Mouse (Mus musculus) C2C12 (cell line): ENCODE measurements at regions not wholly inside any gene's neighbourhood (a gene's known extent, or its start where the extent isn't known, plus 50 kb on each side); places are given as distances from the start of the nearest gene placed in this dataset.

Experiments used
- H3K27me3 ChIP-seq: one replicate; pipeline ENCODE4 v1.6.1; 2011; ENCODE audit not compliant: control insufficient read depth, insufficient read depth, insufficient read length
- H3K36me3 ChIP-seq: one replicate; pipeline ENCODE4 v1.6.1; 2011; ENCODE audit not compliant: control insufficient read depth, insufficient read depth
- H3K4me3 ChIP-seq: one replicate; pipeline ENCODE4 v1.5.1; 2011; ENCODE audit warnings: mild to moderate bottlenecking, control low read depth; ENCODE audit not compliant: poor library complexity, insufficient read depth, severe bottlenecking
- H3K79me2 ChIP-seq: one replicate; pipeline ENCODE4 v1.6.1; 2011; ENCODE audit not compliant: control insufficient read depth, insufficient read depth
- H3K79me3 ChIP-seq: one replicate; pipeline ENCODE4 v1.6.1; 2011; ENCODE audit warnings: low read depth, control low read depth
- H3ac ChIP-seq: one replicate; pipeline ENCODE3; 2011; ENCODE audit warnings: low read depth; ENCODE audit not compliant: control insufficient read depth, insufficient read length
- CEBPB ChIP-seq: IDR thresholded peaks from one replicate; pipeline ENCODE4 v1.6.1; 2011; ENCODE audit warnings: low read depth, mild to moderate bottlenecking, control low read depth, moderate library complexity
- CTCF ChIP-seq: IDR thresholded peaks from one replicate; pipeline ENCODE4 v1.5.1; 2011; ENCODE audit not compliant: control insufficient read depth, insufficient read depth, insufficient read length
- FOSL1 ChIP-seq: IDR thresholded peaks from one replicate; pipeline ENCODE4 v1.8.0; 2011; ENCODE audit warnings: mild to moderate bottlenecking, low read length; ENCODE audit not compliant: poor library complexity, insufficient read depth, severe bottlenecking
- MAX ChIP-seq: IDR thresholded peaks from one replicate; pipeline ENCODE4 v1.6.1; 2011; ENCODE audit warnings: mild to moderate bottlenecking, control low read depth
- MYOD1 ChIP-seq: IDR thresholded peaks from one replicate; pipeline ENCODE4 v1.6.1; 2011; ENCODE audit warnings: low read depth; ENCODE audit not compliant: control insufficient read depth, insufficient read length
- MYOG ChIP-seq: IDR thresholded peaks from one replicate; pipeline ENCODE4 v1.6.1; 2011; ENCODE audit not compliant: control insufficient read depth, insufficient read length; ENCODE audit errors: extremely low read depth
- USF1 ChIP-seq: IDR thresholded peaks from one replicate; pipeline ENCODE4 v1.6.1; 2011; ENCODE audit warnings: low read depth, mild to moderate bottlenecking, control low read depth, moderate library complexity

DNA sequence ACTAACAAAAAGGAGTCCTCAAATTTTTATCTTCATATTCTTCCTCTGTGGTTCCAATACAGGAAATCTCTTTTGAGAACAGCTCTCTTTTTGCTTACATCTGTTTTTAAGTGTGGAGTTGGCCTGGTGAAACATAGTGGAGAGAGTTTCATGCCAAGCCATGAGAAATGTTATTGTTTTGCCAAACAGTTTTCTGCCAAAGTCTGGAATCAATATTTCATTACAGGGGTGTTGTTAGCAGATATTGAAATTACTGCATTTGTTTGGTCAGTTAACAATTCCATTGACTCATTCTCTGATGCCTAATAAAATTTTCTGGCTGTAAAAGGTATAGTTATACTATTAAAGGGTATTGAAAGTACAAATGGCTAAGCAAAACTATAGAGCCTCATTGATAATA, 1285.2 kb upstream of the Gm7489 start:
- Histone ChIP-seq H3K36me3 (no peaks in the 10 kb centered on the region), H3ac (no peak overlapping the region), H3K79me3 (no peaks in the 10 kb centered on the region), H3K4me3 (no peak overlapping the region), H3K27me3 (no peaks in the 10 kb centered on the region), H3K79me2 (no peaks in the 10 kb centered on the region)
- TF ChIP-seq MAX, result no peak
- no peak for TF ChIP-seq MYOG
- no peak for TF ChIP-seq CTCF
- no peak for TF ChIP-seq USF1
- TF ChIP-seq FOSL1, result no peak

DNA sequence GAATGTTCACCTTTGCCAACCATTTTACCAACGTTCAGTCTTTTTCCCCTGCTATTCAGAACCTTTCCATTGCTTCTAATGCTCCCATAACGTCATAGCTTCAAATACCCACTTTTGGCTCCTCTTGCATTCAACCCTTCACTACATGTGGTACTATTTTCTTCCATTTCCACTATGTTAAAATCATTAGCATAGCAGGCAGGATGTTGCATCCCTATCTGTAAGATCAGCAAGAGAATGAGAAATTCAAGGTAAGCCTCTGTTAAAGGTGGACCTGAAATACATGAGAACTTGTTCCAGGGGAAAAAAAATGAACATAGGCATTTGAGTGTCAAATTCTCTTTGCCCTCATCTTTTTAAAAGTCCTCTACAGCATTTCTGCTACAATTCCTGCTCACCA, 1284.7 kb upstream of the Gm7489 start:
- Histone ChIP-seq H3K79me3 (no peaks in the 10 kb centered on the region), H3ac (no peak overlapping the region), H3K79me2 (no peaks in the 10 kb centered on the region), H3K27me3 (no peaks in the 10 kb centered on the region), H3K4me3 (no peak overlapping the region), H3K36me3 (no peaks in the 10 kb centered on the region)
- TF ChIP-seq MAX (no peak), CEBPB (no peak), MYOG (no peak)

DNA sequence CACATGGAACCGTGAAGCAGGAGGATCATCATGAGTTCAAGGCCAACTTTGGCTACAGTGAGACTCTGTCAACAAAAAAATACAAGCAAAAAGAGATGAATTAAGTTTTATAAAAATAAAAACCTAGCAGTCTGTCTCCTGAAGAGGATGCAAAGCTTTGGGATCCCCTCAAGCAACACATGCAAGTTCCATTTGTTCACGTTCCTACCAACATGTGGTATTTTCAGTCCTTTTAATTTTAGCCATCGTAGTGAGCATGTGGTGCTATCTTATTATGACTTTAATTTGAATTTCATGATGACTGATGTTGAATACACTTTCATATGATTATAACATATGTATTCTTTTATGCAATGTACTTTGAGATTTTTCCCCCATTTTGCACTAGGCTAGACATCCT, 1244.9 kb upstream of the Gm7489 start:
- Histone ChIP-seq H3K79me2 (no peaks in the 10 kb centered on the region), H3K27me3 (no peaks in the 10 kb centered on the region), H3K36me3 (no peaks in the 10 kb centered on the region), H3K79me3 (no peaks in the 10 kb centered on the region), H3K4me3 (no peak overlapping the region), H3ac (no peak overlapping the region)
- TF ChIP-seq USF1 (no peak), MYOG (no peak), FOSL1 (no peak), CEBPB (no peak), MAX (no peak), MYOD1 (no peak), CTCF (no peak)

DNA sequence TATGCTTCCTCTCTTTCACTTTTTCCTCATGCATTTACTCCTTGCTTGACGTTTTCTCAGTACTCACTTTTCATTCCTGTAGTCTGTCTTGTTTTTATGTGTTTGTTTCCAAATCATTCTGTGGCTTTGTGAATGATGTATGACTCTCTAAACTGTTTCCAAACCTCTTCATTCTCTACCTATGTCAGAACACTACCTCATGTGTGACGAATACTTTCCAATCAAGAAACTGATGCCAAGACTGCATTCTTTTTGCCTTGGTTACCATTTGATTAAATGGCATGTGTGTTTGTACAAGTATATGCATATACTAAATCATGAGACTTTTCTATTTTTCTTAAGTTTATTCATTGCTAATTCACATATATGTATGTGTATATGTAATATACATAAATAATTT, 1238.7 kb upstream of the Gm7489 start:
- H3K79me2 ChIP-seq, result no peaks in the 10 kb centered on the region
- no peak overlapping the region for H3K4me3 ChIP-seq
- no peaks in the 10 kb centered on the region for H3K79me3 ChIP-seq
- H3K27me3 ChIP-seq, result no peaks in the 10 kb centered on the region
- no peaks in the 10 kb centered on the region for H3K36me3 ChIP-seq
- H3ac ChIP-seq, result no peak overlapping the region
- no peak for TF ChIP-seq MYOD1

DNA sequence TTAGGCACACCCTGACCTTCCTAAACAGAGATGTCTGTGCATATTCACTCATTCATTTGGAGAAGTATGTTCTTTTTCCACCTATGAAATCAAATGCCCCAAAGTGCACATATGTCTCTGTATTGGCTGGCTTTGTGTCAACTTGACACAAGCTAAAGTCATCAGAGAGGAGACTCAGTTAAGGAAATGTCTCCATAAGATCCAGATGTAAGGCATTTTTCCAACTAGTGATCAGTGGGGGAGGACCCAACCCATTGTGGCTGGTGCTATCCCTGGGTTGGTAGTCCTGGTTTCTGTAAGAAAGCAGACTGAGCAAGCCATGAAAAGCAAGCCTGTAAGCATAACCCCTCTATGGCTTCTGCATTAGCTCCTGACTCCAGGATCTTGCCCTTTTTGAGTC, 1226.8 kb upstream of the Gm7489 start:
- Histone ChIP-seq H3K27me3 (no peaks in the 10 kb centered on the region), H3K36me3 (no peaks in the 10 kb centered on the region), H3K4me3 (no peak overlapping the region), H3ac (no peak overlapping the region), H3K79me2 (no peaks in the 10 kb centered on the region), H3K79me3 (no peaks in the 10 kb centered on the region)
- TF ChIP-seq MAX (no peak), CEBPB (no peak), MYOD1 (no peak), CTCF (no peak), FOSL1 (no peak), MYOG (no peak), USF1 (no peak)
